8 mouse cellular contexts compared by ENCODE assay signal in genomic region chr17:56133457-56134363, GRCm38 (mm10). TPM values are rescaled to one million over a fixed set of nuclear protein-coding genes. Genes with fewer than 3 reads are reported as not detected.
DNase-seq lines count a peak whose midpoint lies in the region; ATAC-seq lines count a peak whose summit lies in the region.

No protein-coding gene starts in this region.

- peaks cover 9% of the 10 kb centered on the region; the same call in 1 of the 2 replicates for H3K4me1 ChIP-seq in embryonic facial prominence, embryonic 14.5 days (ENCODE audit: control insufficient read depth, insufficient read depth, low read length)

- no peak overlapping the region for H3K9ac ChIP-seq in embryonic facial prominence, embryonic 14.5 days (ENCODE audit: low read depth, low read length)

- no peaks in the 10 kb centered on the region for H3K9me3 ChIP-seq in embryonic facial prominence, embryonic 14.5 days (ENCODE audit: control insufficient read depth, low read length)

- intact Hi-C loops in heart, postnatal 25 days (cut with DNase I) = loop anchor here (2.0 to 5.0 kb wide), 2 partner anchors 121 to 219 kb away; no protein-coding TSS in a partner anchor
- intact Hi-C loops in left cerebral cortex, postnatal 14 days (cut with DNase I) = loop anchor here (2.0 to 5.0 kb wide), 2 partner anchors 25 to 119 kb away; no protein-coding TSS in a partner anchor

- no peaks in the 10 kb centered on the region for H3K36me3 ChIP-seq in embryonic facial prominence, embryonic 14.5 days (ENCODE audit: control insufficient read depth, insufficient read depth, low read length)

- H3K4me2 ChIP-seq in embryonic facial prominence, embryonic 14.5 days (ENCODE audit: low read depth, low read length) = peak overlapping the region; percentile 62

- peak; percentile 68 for DNase-seq in testis, postnatal 10 days (ENCODE audit: low spot score)
- DNase-seq in testis, postnatal 14 days (ENCODE audit: low spot score) = no peak
- DNase-seq in embryonic facial prominence, embryonic 14.5 days (ENCODE audit: low spot score) = peak; percentile 51
- peak; percentile 81 for DNase-seq in heart, postnatal 25 days (ENCODE audit: low spot score)
- peak; percentile 63 to 75 for DNase-seq in kidney, postnatal 4 days
- no peak for DNase-seq in ovary, adult 18-20 months (ENCODE audit: low spot score)
- DNase-seq in left cerebral cortex, postnatal 14 days (ENCODE audit: low spot score in 2 of 2) = no peak

- WGBS in embryonic facial prominence, embryonic 14.5 days = 19% methylated on average over 17 of the region's 21 CpGs

- ATAC-seq in embryonic facial prominence, embryonic 14.5 days (ENCODE audit: low read depth) = peak; percentile 32
- ATAC-seq in megakaryocyte progenitor cell, adult 5-6 weeks (replicated peaks; ENCODE audit: poor library complexity) = peak; percentile 64

- peaks cover 1% of the 10 kb centered on the region; the same call in 1 of the 2 replicates for H3K27me3 ChIP-seq in embryonic facial prominence, embryonic 14.5 days (replicated peaks; ENCODE audit: control insufficient read depth, insufficient read depth, low read length)

- peak overlapping the region; percentile 33 for H3K4me3 ChIP-seq in embryonic facial prominence, embryonic 14.5 days (ENCODE audit: low read depth, low read length)

- H3K27ac ChIP-seq in embryonic facial prominence, embryonic 14.5 days (replicated peaks; ENCODE audit: low read depth, low read length) = peak overlapping the region; percentile 19

RNA-seq across cellular contexts. Expression of gene Sema6b, which starts 6.4 kb away (rescaled TPM):
- polyA plus RNA-seq in embryonic facial prominence, embryonic 14.5 days (2014; fragmentation: Nextera tagmentation; extraction: Ambion mirVana) = 4.3 and 5.4 TPM in 2 replicates
- 1 to 10 TPM; 7.3 to 8.8 TPM for total RNA-seq in heart, postnatal 25 days (2021)
- total RNA-seq in megakaryocyte progenitor cell, adult 5-6 weeks (2015) = 1.8 and 2.2 TPM in 2 replicates
- 3.2 and 4.9 TPM in 2 replicates for total RNA-seq in megakaryocyte progenitor cell, adult 5-6 weeks (2017)
- total RNA-seq in left cerebral cortex, postnatal 14 days (2021) = 100 to 1,000 TPM; 135 to 144 TPM

RNA-seq across cellular contexts. Expression of gene Lrg1, which starts 11.9 kb away (rescaled TPM):
- 0.62 and 1.3 TPM in 2 replicates for polyA plus RNA-seq in embryonic facial prominence, embryonic 14.5 days (2014; fragmentation: Nextera tagmentation; extraction: Ambion mirVana)
- total RNA-seq in heart, postnatal 25 days (2021) = 10 to 100 TPM; 53.8 to 55.0 TPM
- total RNA-seq in megakaryocyte progenitor cell, adult 5-6 weeks (2015) = 1.6 and 3.6 TPM in 2 replicates
- 1.4 and 4.7 TPM in 2 replicates for total RNA-seq in megakaryocyte progenitor cell, adult 5-6 weeks (2017)
- total RNA-seq in left cerebral cortex, postnatal 14 days (2021) = 1 to 10 TPM; 1.2 to 2.8 TPM

RNA-seq across cellular contexts. Expression of gene Plin5, which starts 16.3 kb away (rescaled TPM):
- polyA plus RNA-seq in embryonic facial prominence, embryonic 14.5 days (2014; fragmentation: Nextera tagmentation; extraction: Ambion mirVana) = 0.54 and 0.57 TPM in 2 replicates
- total RNA-seq in heart, postnatal 25 days (2021) = 100 to 1,000 TPM; 143 to 166 TPM
- 0.17 TPM in 1 of 2 replicates, not detected in the other for total RNA-seq in megakaryocyte progenitor cell, adult 5-6 weeks (2015)
- total RNA-seq in megakaryocyte progenitor cell, adult 5-6 weeks (2017) = 0.14 TPM in 1 of 2 replicates, not detected in the other
- total RNA-seq in left cerebral cortex, postnatal 14 days (2021) = 1 to 10 TPM in 1 of 2 experiments, under 1 TPM in 1; 0.46 to 1.1 TPM

RNA-seq across cellular contexts. Expression of gene Plin4, which starts 24.1 kb away (rescaled TPM):
- polyA plus RNA-seq in embryonic facial prominence, embryonic 14.5 days (2014; fragmentation: Nextera tagmentation; extraction: Ambion mirVana) = 0.08 and 0.33 TPM in 2 replicates
- total RNA-seq in heart, postnatal 25 days (2021) = 100 to 1,000 TPM; 135 to 136 TPM
- not detected in 2 replicates for total RNA-seq in megakaryocyte progenitor cell, adult 5-6 weeks (2015)
- not detected in 2 replicates for total RNA-seq in megakaryocyte progenitor cell, adult 5-6 weeks (2017)
- total RNA-seq in left cerebral cortex, postnatal 14 days (2021) = 1 to 10 TPM in 1 of 2 experiments, under 1 TPM in 1; 0.36 to 1.1 TPM

RNA-seq across cellular contexts. Expression of gene Tnfaip8l1, which starts 28.6 kb away (rescaled TPM):
- polyA plus RNA-seq in embryonic facial prominence, embryonic 14.5 days (2014; fragmentation: Nextera tagmentation; extraction: Ambion mirVana) = 10.2 and 12.3 TPM in 2 replicates
- total RNA-seq in heart, postnatal 25 days (2021) = 1 to 10 TPM; 2.2 to 2.5 TPM
- 1.5 and 2.2 TPM in 2 replicates for total RNA-seq in megakaryocyte progenitor cell, adult 5-6 weeks (2015)
- 0.91 and 2.8 TPM in 2 replicates for total RNA-seq in megakaryocyte progenitor cell, adult 5-6 weeks (2017)
- total RNA-seq in left cerebral cortex, postnatal 14 days (2021) = 1 to 10 TPM; 8.3 to 9.8 TPM

Comparison
In these comparisons a context has a peak if more than half of its experiments do, and no peak if none do; other contexts are left out.
1. DNase-seq: peak in testis, postnatal 10 days (single experiment), embryonic facial prominence, embryonic 14.5 days (single experiment), heart, postnatal 25 days (single experiment) and kidney, postnatal 4 days (2 of 2); none in testis, postnatal 14 days (single experiment), ovary, adult 18-20 months (single experiment) and left cerebral cortex, postnatal 14 days (0 of 2).
2. RNA of gene Sema6b, which starts 6.4 kb away (total RNA-seq): 135 to 144 TPM in left cerebral cortex, postnatal 14 days; 7.3 to 8.8 TPM in heart, postnatal 25 days and 1.8 to 4.9 TPM in megakaryocyte progenitor cell, adult 5-6 weeks; every median in the first group is over 10 times any median in the second.
3. RNA of gene Lrg1, which starts 11.9 kb away (total RNA-seq): 53.8 to 55.0 TPM in heart, postnatal 25 days; 1.4 to 4.7 TPM in megakaryocyte progenitor cell, adult 5-6 weeks and 1.2 to 2.8 TPM in left cerebral cortex, postnatal 14 days; every median in the first group is over 4 times any median in the second.
4. RNA of gene Plin5, which starts 16.3 kb away (total RNA-seq): 143 to 166 TPM in heart, postnatal 25 days; 0.46 to 1.1 TPM in left cerebral cortex, postnatal 14 days and 0.14 to 0.17 TPM in megakaryocyte progenitor cell, adult 5-6 weeks; every median in the first group is over 10 times any median in the second.